27 mouse cellular contexts compared by ENCODE assay signal in genomic region chr19:34895082-34895481, GRCm38 (mm10). TPM values are rescaled to one million over a fixed set of nuclear protein-coding genes. Genes with fewer than 3 reads are reported as not detected.
"Had no signal": no experiment of that assay in that cellular context is flagged by ENCODE, and none has a peak within 500 bp of the region (broad histone marks: within the 10 kb centered on the region; RNA-seq: fewer than 3 reads in every experiment).

No protein-coding gene starts in this region.

- H3K4me3 ChIP-seq: heart, embryonic 10.5 days; heart, embryonic 12.5 days; hindbrain, embryonic 10.5 days; hindbrain, embryonic 12.5 days; intestine, embryonic 15.5 days; limb, embryonic 13.5 days; limb, embryonic 15.5 days; liver, embryonic 12.5 days had no signal

- H3K9ac ChIP-seq: heart, embryonic 12.5 days; hindbrain, embryonic 12.5 days; hindbrain, embryonic 14.5 days; intestine, embryonic 15.5 days; limb, embryonic 13.5 days; limb, embryonic 15.5 days; liver, embryonic 12.5 days; liver, embryonic 14.5 days had no signal

- H3K4me1 ChIP-seq: heart, embryonic 10.5 days; heart, embryonic 12.5 days; hindbrain, embryonic 10.5 days; hindbrain, embryonic 12.5 days; intestine, embryonic 15.5 days; limb, embryonic 13.5 days; limb, embryonic 15.5 days had no signal

- H3K27me3 ChIP-seq: heart, embryonic 12.5 days; hindbrain, embryonic 12.5 days; intestine, embryonic 15.5 days; limb, embryonic 13.5 days; limb, embryonic 15.5 days; liver, embryonic 12.5 days had no signal

- H3K4me2 ChIP-seq: heart, embryonic 12.5 days; hindbrain, embryonic 12.5 days; hindbrain, embryonic 14.5 days; intestine, embryonic 15.5 days; limb, embryonic 13.5 days; limb, embryonic 15.5 days; liver, embryonic 12.5 days had no signal

- H3K27ac ChIP-seq: heart, embryonic 10.5 days; hindbrain, embryonic 10.5 days; hindbrain, embryonic 12.5 days; hindbrain, embryonic 14.5 days; intestine, embryonic 15.5 days; kidney, postnatal 0 days; limb, embryonic 13.5 days; limb, embryonic 15.5 days; liver, embryonic 12.5 days; liver, embryonic 14.5 days had no signal

- H3K36me3 ChIP-seq: heart, embryonic 10.5 days; heart, embryonic 12.5 days; hindbrain, embryonic 10.5 days; hindbrain, embryonic 12.5 days; intestine, embryonic 15.5 days; limb, embryonic 13.5 days; limb, embryonic 15.5 days; liver, embryonic 12.5 days had no signal

- DNase-seq: gastrocnemius, postnatal 14 days; gastrocnemius, postnatal 36 days; heart, adult 18-20 months; heart, postnatal 10 days; heart, postnatal 4 days; kidney, adult 18-20 months; kidney, adult 8-10 months; kidney, postnatal 14 days; kidney, postnatal 36 days; layer of hippocampus, adult 9-11 months; layer of hippocampus, postnatal 36 days; left cerebral cortex, postnatal 4 days had no signal

- ATAC-seq: hindbrain, embryonic 16.5 days; inflammation-experienced regulatory T-cells, adult 6 months; intestine, embryonic 15.5 days; intestine, postnatal 0 days; liver, embryonic 12.5 days had no signal

- H3K9me3 ChIP-seq: heart, embryonic 10.5 days; heart, embryonic 12.5 days; hindbrain, embryonic 10.5 days; hindbrain, embryonic 12.5 days; intestine, embryonic 15.5 days; limb, embryonic 13.5 days; limb, embryonic 15.5 days; liver, embryonic 12.5 days had no signal

RNA-seq across cellular contexts. Expression of gene Kif20b, which starts 27.1 kb away (rescaled TPM):
- polyA plus RNA-seq: liver, adult 2 months had no signal
